Mouse (Mus musculus) Patski (cell line): ENCODE data around the gene Pigv. TPM values are rescaled to one million over a fixed set of nuclear protein-coding genes. Genes with fewer than 3 reads are reported as not detected.
A peak's percentile ranks its signal among the peaks of the same experiment; 100 is the strongest.

ENCODE experiments used
- ATAC-seq: fragments of 100-300 bp; one replicate; pipeline ENCODE4 v1.8.0; 2021
- CTCF ChIA-PET: fragments of 350-600 bp; sonication (Branson Sonifier 250); formaldehyde crosslinking; loops from one replicate; lab custom pipeline; 2022; ENCODE audit warnings: inconsistent platforms; lab: Charles Lee
- POLR2A ChIA-PET: fragments of 350-600 bp; sonication (Branson Sonifier 250); formaldehyde crosslinking; loops from one replicate; lab custom pipeline; 2022; ENCODE audit warnings: antibody characterized with exemption, inconsistent platforms; lab: Charles Lee
- DNase-seq: peaks from one replicate; pipeline ENCODE4 v3.0.0-alpha.2; 2011; ENCODE audit warnings: low read depth, low spot score
- H3K27me3 ChIP-seq: fragments of 371-371 bp; one replicate; pipeline ENCODE4 v1.5.1; 2021
- CTCF ChIP-seq: fragments of 100-300 bp; IDR thresholded peaks from one replicate; pipeline ENCODE4 v1.5.1; 2021
- in situ Hi-C: fragments of 300-500 bp; cut with MboI; formaldehyde crosslinking; loops from 3 replicates; pipeline ENCODE4 v1.11.1; 2018; ENCODE audit warnings: low pct_unique_long_range_greater_than_20kb, mixed read lengths
- polyA plus RNA-seq: library from polyadenylated mRNA; unstranded; gene quantifications from one replicate; pipeline ENCODE4 v1.2.3, GENCODE M21; 2021

Pigv gene
- polyA plus RNA-seq, 1 experiment from 2014 or later = 6.9 TPM

- TF ChIP-seq CTCF = no peak
- ATAC-seq (no peak), DNase-seq (no peak)
- POLR2A ChIA-PET = interaction anchor here (0.7 kb wide), 1 partner anchor 14 kb away, joined by 3 read pairs; no protein-coding TSS in a partner anchor
- in situ Hi-C loops = no loop called here
- CTCF ChIA-PET = interaction anchor here (2.4 kb wide), 1 partner anchor 25 kb away, joined by 5 read pairs; no protein-coding TSS in a partner anchor
- H3K27me3 ChIP-seq = no peaks in the 10 kb centered on the region
Observed at GRCm38 (mm10) chr4:133690252-133690651, 17.8 kb upstream of the Pigv start.

- no peak for TF ChIP-seq CTCF
- no peaks in the 10 kb centered on the region for H3K27me3 ChIP-seq
- ATAC-seq (peak; percentile 78), DNase-seq (no peak)
- in situ Hi-C loops = no loop called here
- POLR2A ChIA-PET = interaction anchor here (0.8 kb wide), 1 partner anchor 66 kb away, joined by 3 read pairs; no protein-coding TSS in a partner anchor
- CTCF ChIA-PET = interaction anchor here (1.0 to 1.5 kb wide), 2 partner anchors 9 to 13 kb away, joined by 3 to 5 read pairs; no protein-coding TSS in a partner anchor
Observed at GRCm38 (mm10) chr4:133688417-133689067, 16.1 kb upstream of the Pigv start.

- no peak for TF ChIP-seq CTCF
Observed at GRCm38 (mm10) chr4:133687126-133687525, 14.7 kb upstream of the Pigv start.

GRCm38 (mm10) chr4:133686512-133686911, 14.1 kb upstream of the Pigv start:
- in situ Hi-C loops = no loop called here
- ChIA-PET CTCF (no interaction called here), POLR2A (interaction anchor here (1.3 kb wide), 1 partner anchor 14 kb away, joined by 12 read pairs; the partner anchor contains the start of gene Pigv)
- DNase-seq (no peak), ATAC-seq (no peak)
- H3K27me3 ChIP-seq = no peaks in the 10 kb centered on the region
- TF ChIP-seq CTCF = no peak

More at GRCm38 (mm10) chr4:133687126-133687525, 14.7 kb upstream of the Pigv start:
- in situ Hi-C loops = no loop called here
- POLR2A ChIA-PET = interaction anchor here (1.3 kb wide), 1 partner anchor 14 kb away, joined by 12 read pairs; the partner anchor contains the start of gene Pigv
- DNase-seq = no peak
- CTCF ChIA-PET = interaction anchor here (1.4 kb wide), 1 partner anchor 15 kb away, joined by 4 read pairs; no protein-coding TSS in a partner anchor
- ATAC-seq = no peak
- H3K27me3 ChIP-seq = no peaks in the 10 kb centered on the region

- POLR2A ChIA-PET = no interaction called here
- TF ChIP-seq CTCF = no peak
- CTCF ChIA-PET = interaction anchor here (1.1 to 1.2 kb wide), 2 partner anchors 8 to 17 kb away, joined by 3 to 5 read pairs; no protein-coding TSS in a partner anchor
- ATAC-seq (no peak), DNase-seq (no peak)
- in situ Hi-C loops = no loop called here
- no peaks in the 10 kb centered on the region for H3K27me3 ChIP-seq
Observed at GRCm38 (mm10) chr4:133680206-133680786, 7.8 kb upstream of the Pigv start.

GRCm38 (mm10) chr4:133679629-133680028, 7.2 kb upstream of the Pigv start:
- ChIA-PET CTCF (interaction anchor here (1.1 to 1.2 kb wide), 2 partner anchors 8 to 18 kb away, joined by 3 to 5 read pairs; no protein-coding TSS in a partner anchor), POLR2A (interaction anchor here (0.7 kb wide), 1 partner anchor 20 kb away, joined by 3 read pairs; no protein-coding TSS in a partner anchor)
- in situ Hi-C loops = no loop called here
- TF ChIP-seq CTCF = no peak
- DNase-seq (no peak), ATAC-seq (no peak)
- H3K27me3 ChIP-seq = no peaks in the 10 kb centered on the region

GRCm38 (mm10) chr4:133677266-133677665, 4.8 kb upstream of the Pigv start:
- H3K27me3 ChIP-seq = no peaks in the 10 kb centered on the region
- in situ Hi-C loops = no loop called here
- ATAC-seq (no peak), DNase-seq (no peak)
- TF ChIP-seq CTCF = no peak
- ChIA-PET CTCF (interaction anchor here (0.6 to 1.1 kb wide), 2 partner anchors 39 to 89 kb away, joined by 3 read pairs; no protein-coding TSS in a partner anchor), POLR2A (interaction anchor here (0.6 kb wide), 1 partner anchor 19 kb away, joined by 4 read pairs; no protein-coding TSS in a partner anchor)

- in situ Hi-C loops = no loop called here
- POLR2A ChIA-PET = interaction anchor here (0.8 kb wide), 1 partner anchor 80 kb away, joined by 3 read pairs; the partner anchor contains the start of gene Arid1a
- no peaks in the 10 kb centered on the region for H3K27me3 ChIP-seq
- no peak for TF ChIP-seq CTCF
- DNase-seq = no peak
- CTCF ChIA-PET = interaction anchor here (0.9 to 1.8 kb wide), 6 partner anchors 12 to 140 kb away, joined by 3 to 5 read pairs (median 3); no protein-coding TSS in a partner anchor
- ATAC-seq = no peak
Observed at GRCm38 (mm10) chr4:133676189-133676588, 3.7 kb upstream of the Pigv start.

- H3K27me3 ChIP-seq = no peaks in the 10 kb centered on the region
- in situ Hi-C loops = no loop called here
- POLR2A ChIA-PET = interaction anchor here (0.8 kb wide), 1 partner anchor 81 kb away, joined by 3 read pairs; the partner anchor contains the start of gene Arid1a
- CTCF ChIA-PET = interaction anchor here (0.9 to 1.8 kb wide), 5 partner anchors 13 to 141 kb away, joined by 3 to 5 read pairs (median 3); no protein-coding TSS in a partner anchor
- TF ChIP-seq CTCF = no peak
- peak; percentile 38 for DNase-seq
- no peak for ATAC-seq
Observed at GRCm38 (mm10) chr4:133675594-133676016, 3.2 kb upstream of the Pigv start.

GRCm38 (mm10) chr4:133674331-133674695, 1.9 kb upstream of the Pigv start:
- TF ChIP-seq CTCF = no peak
- ChIA-PET POLR2A (no interaction called here), CTCF (interaction anchor here (1.8 kb wide), 1 partner anchor 14 kb away, joined by 5 read pairs; no protein-coding TSS in a partner anchor)
- no peaks in the 10 kb centered on the region for H3K27me3 ChIP-seq
- no peak for ATAC-seq
- no peak for DNase-seq
- in situ Hi-C loops = loop anchor here (5.0 kb wide), 2 partner anchors 83 to 153 kb away; partner anchors contain the start of gene Arid1a
